ENCODE assay signal across 8 mouse cellular contexts in genomic region chr4:41522788-41523187, GRCm38 (mm10). TPM values are rescaled to one million over a fixed set of nuclear protein-coding genes. Genes with fewer than 3 reads are reported as not detected.
A peak's percentile ranks its signal among the peaks of the same experiment; 100 is the strongest.
DNase-seq lines count a peak whose midpoint lies in the region; ATAC-seq and TF ChIP-seq lines count a peak whose summit lies in the region.

No protein-coding gene starts in this region.

- peak; percentile 64 for DNase-seq in CD4-positive, CD25-positive, alpha-beta regulatory T cell, adult 2 months (ENCODE audit: low read depth, low spot score)
- DNase-seq in kidney, adult 18-20 months, result peak; percentile 55
- DNase-seq in R1 (ENCODE audit: low read depth, low spot score), result peak; percentile 67
- peak; percentile 80 for DNase-seq in hindbrain, postnatal 0 days (ENCODE audit: low spot score)
- DNase-seq in midbrain, embryonic 14.5 days, result peak; percentile 85
- no peak for DNase-seq in urinary bladder, postnatal 14 days (ENCODE audit: low spot score)

- peak; percentile 79 for TF ChIP-seq CTCF in hindbrain, postnatal 0 days (IDR thresholded peaks at IDR 0.05; ENCODE audit: low read depth)

- 32% methylated on average over 5 of the region's 5 CpGs for WGBS in kidney, embryonic 14.5 days
- 56% methylated on average over 5 of the region's 5 CpGs for WGBS in hindbrain, postnatal 0 days
- 48% methylated on average over 5 of the region's 5 CpGs for WGBS in midbrain, embryonic 14.5 days

- no peaks in the 10 kb centered on the region for H3K36me3 ChIP-seq in kidney, embryonic 14.5 days (ENCODE audit: control insufficient read depth, insufficient read depth, low read length)
- peaks cover 17% of the 10 kb centered on the region; the same call in 1 of the 2 replicates for H3K36me3 ChIP-seq in hindbrain, postnatal 0 days (ENCODE audit: insufficient read depth, low read length)
- H3K36me3 ChIP-seq in midbrain, embryonic 14.5 days (ENCODE audit: control insufficient read depth, insufficient read depth, low read length), result peaks cover 26% of the 10 kb centered on the region

- no peaks in the 10 kb centered on the region for H3K9me3 ChIP-seq in kidney, embryonic 14.5 days (ENCODE audit: control insufficient read depth, low read length)
- no peaks in the 10 kb centered on the region for H3K9me3 ChIP-seq in hindbrain, postnatal 0 days (ENCODE audit: low read length)
- no peaks in the 10 kb centered on the region for H3K9me3 ChIP-seq in midbrain, embryonic 14.5 days (ENCODE audit: control insufficient read depth, low read length)

- no peak overlapping the region for H3K4me3 ChIP-seq in kidney, embryonic 14.5 days (ENCODE audit: low read length)
- H3K4me3 ChIP-seq in hindbrain, postnatal 0 days (ENCODE audit: low read length), result no peak overlapping the region
- no peak overlapping the region for H3K4me3 ChIP-seq in midbrain, embryonic 14.5 days (replicated peaks; ENCODE audit: low read depth, low read length)

- H3K4me2 ChIP-seq in kidney, embryonic 14.5 days (replicated peaks; ENCODE audit: low read depth, low read length), result no peak overlapping the region
- H3K4me2 ChIP-seq in hindbrain, postnatal 0 days (ENCODE audit: low read depth, low read length), result no peak overlapping the region
- no peak overlapping the region for H3K4me2 ChIP-seq in midbrain, embryonic 14.5 days (ENCODE audit: low read length)

- no peak for ATAC-seq in CD4-positive, CD25-positive, alpha-beta regulatory T cell, adult 4 months
- no peak for ATAC-seq in kidney, embryonic 14.5 days (ENCODE audit: low FRiP score, low TSS enrichment)
- no peak for ATAC-seq in hindbrain, postnatal 0 days
- no peak for ATAC-seq in midbrain, embryonic 14.5 days (ENCODE audit: low FRiP score, low TSS enrichment)

- H3K27me3 ChIP-seq in kidney, embryonic 14.5 days (ENCODE audit: control insufficient read depth, insufficient read depth, low read length), result no peaks in the 10 kb centered on the region
- no peaks in the 10 kb centered on the region for H3K27me3 ChIP-seq in hindbrain, postnatal 0 days (ENCODE audit: insufficient read depth, low read length)
- no peaks in the 10 kb centered on the region for H3K27me3 ChIP-seq in midbrain, embryonic 14.5 days (ENCODE audit: control insufficient read depth, insufficient read depth, low read length)

- no peak overlapping the region for H3K27ac ChIP-seq in kidney, embryonic 14.5 days (ENCODE audit: low read depth, low read length)
- H3K27ac ChIP-seq in hindbrain, postnatal 0 days, result no peak overlapping the region
- no peak overlapping the region for H3K27ac ChIP-seq in midbrain, embryonic 14.5 days (replicated peaks; ENCODE audit: low read depth, low read length)

- H3K9ac ChIP-seq in kidney, embryonic 14.5 days (ENCODE audit: low read depth, low read length), result no peak overlapping the region
- no peak overlapping the region for H3K9ac ChIP-seq in hindbrain, postnatal 0 days (replicated peaks; ENCODE audit: low read length)
- no peak overlapping the region for H3K9ac ChIP-seq in midbrain, embryonic 14.5 days (replicated peaks; ENCODE audit: low read length)

- no peaks in the 10 kb centered on the region for H3K4me1 ChIP-seq in kidney, embryonic 14.5 days (ENCODE audit: control insufficient read depth, insufficient read depth, low read length)
- peaks cover 16% of the 10 kb centered on the region for H3K4me1 ChIP-seq in hindbrain, postnatal 0 days (ENCODE audit: insufficient read depth, low read length)
- peaks cover 18% of the 10 kb centered on the region for H3K4me1 ChIP-seq in midbrain, embryonic 14.5 days (ENCODE audit: control insufficient read depth, insufficient read depth, low read length)

RNA-seq across cellular contexts. Expression of gene 1110017D15Rik, which starts 5.7 kb away (rescaled TPM):
- polyA plus RNA-seq in CD4-positive, CD25-positive, alpha-beta regulatory T cell, adult 4 months (2017; shearing (Covaris generic)), result not detected
- polyA plus RNA-seq in kidney, embryonic 14.5 days (2014; fragmentation: Nextera tagmentation; extraction: Ambion mirVana), result 0.93 and 1.0 TPM in 2 replicates
- total RNA-seq in hindbrain, postnatal 0 days (2014; rRNA removed), result 2.3 and 9.9 TPM in 2 replicates
- 19.9 and 21.4 TPM in 2 replicates for polyA plus RNA-seq in hindbrain, postnatal 0 days (2015; fragmentation: Nextera tagmentation; extraction: Ambion mirVana)
- 12.9 and 13.2 TPM in 2 replicates for polyA plus RNA-seq in midbrain, embryonic 14.5 days (2014; fragmentation: Nextera tagmentation; extraction: Ambion mirVana)

RNA-seq across cellular contexts. Expression of gene AI464131, which starts 19.9 kb away (rescaled TPM):
- not detected for polyA plus RNA-seq in CD4-positive, CD25-positive, alpha-beta regulatory T cell, adult 4 months (2017; shearing (Covaris generic))
- 3.8 and 8.9 TPM in 2 replicates for polyA plus RNA-seq in kidney, embryonic 14.5 days (2014; fragmentation: Nextera tagmentation; extraction: Ambion mirVana)
- total RNA-seq in hindbrain, postnatal 0 days (2014; rRNA removed), result 62.4 and 69.9 TPM in 2 replicates
- polyA plus RNA-seq in hindbrain, postnatal 0 days (2015; fragmentation: Nextera tagmentation; extraction: Ambion mirVana), result 22.0 and 22.9 TPM in 2 replicates
- polyA plus RNA-seq in midbrain, embryonic 14.5 days (2014; fragmentation: Nextera tagmentation; extraction: Ambion mirVana), result 7.2 and 8.0 TPM in 2 replicates

RNA-seq across cellular contexts. Expression of gene Fam219a, which starts 46.5 kb away (rescaled TPM):
- polyA plus RNA-seq in CD4-positive, CD25-positive, alpha-beta regulatory T cell, adult 4 months (2017; shearing (Covaris generic)), result under 1 TPM; 0.52 to 0.56 TPM
- 2.2 and 2.7 TPM in 2 replicates for polyA plus RNA-seq in kidney, embryonic 14.5 days (2014; fragmentation: Nextera tagmentation; extraction: Ambion mirVana)
- total RNA-seq in hindbrain, postnatal 0 days (2014; rRNA removed), result 136 and 193 TPM in 2 replicates
- 17.7 and 21.2 TPM in 2 replicates for polyA plus RNA-seq in hindbrain, postnatal 0 days (2015; fragmentation: Nextera tagmentation; extraction: Ambion mirVana)
- polyA plus RNA-seq in midbrain, embryonic 14.5 days (2014; fragmentation: Nextera tagmentation; extraction: Ambion mirVana), result 19.9 and 22.3 TPM in 2 replicates

RNA-seq across cellular contexts. Expression of gene Dnaic1, which starts 46.8 kb away (rescaled TPM):
- polyA plus RNA-seq in CD4-positive, CD25-positive, alpha-beta regulatory T cell, adult 4 months (2017; shearing (Covaris generic)), result not detected
- 2.2 and 2.4 TPM in 2 replicates for polyA plus RNA-seq in kidney, embryonic 14.5 days (2014; fragmentation: Nextera tagmentation; extraction: Ambion mirVana)
- total RNA-seq in hindbrain, postnatal 0 days (2014; rRNA removed), result 3.6 and 4.5 TPM in 2 replicates
- polyA plus RNA-seq in hindbrain, postnatal 0 days (2015; fragmentation: Nextera tagmentation; extraction: Ambion mirVana), result 3.0 and 4.8 TPM in 2 replicates
- 2.0 and 2.8 TPM in 2 replicates for polyA plus RNA-seq in midbrain, embryonic 14.5 days (2014; fragmentation: Nextera tagmentation; extraction: Ambion mirVana)

RNA-seq across cellular contexts. Expression of gene Nudt2, which starts 57.8 kb away (rescaled TPM):
- 10 to 100 TPM; 16.7 to 21.5 TPM for polyA plus RNA-seq in CD4-positive, CD25-positive, alpha-beta regulatory T cell, adult 4 months (2017; shearing (Covaris generic))
- polyA plus RNA-seq in kidney, embryonic 14.5 days (2014; fragmentation: Nextera tagmentation; extraction: Ambion mirVana), result 61.5 and 75.7 TPM in 2 replicates
- total RNA-seq in hindbrain, postnatal 0 days (2014; rRNA removed), result 29.2 and 40.7 TPM in 2 replicates
- polyA plus RNA-seq in hindbrain, postnatal 0 days (2015; fragmentation: Nextera tagmentation; extraction: Ambion mirVana), result 68.6 and 71.6 TPM in 2 replicates
- polyA plus RNA-seq in midbrain, embryonic 14.5 days (2014; fragmentation: Nextera tagmentation; extraction: Ambion mirVana), result 68.4 and 79.9 TPM in 2 replicates
